Comparison of ENCODE assay signal across 11 mouse cellular contexts in the genomic region with DNA sequence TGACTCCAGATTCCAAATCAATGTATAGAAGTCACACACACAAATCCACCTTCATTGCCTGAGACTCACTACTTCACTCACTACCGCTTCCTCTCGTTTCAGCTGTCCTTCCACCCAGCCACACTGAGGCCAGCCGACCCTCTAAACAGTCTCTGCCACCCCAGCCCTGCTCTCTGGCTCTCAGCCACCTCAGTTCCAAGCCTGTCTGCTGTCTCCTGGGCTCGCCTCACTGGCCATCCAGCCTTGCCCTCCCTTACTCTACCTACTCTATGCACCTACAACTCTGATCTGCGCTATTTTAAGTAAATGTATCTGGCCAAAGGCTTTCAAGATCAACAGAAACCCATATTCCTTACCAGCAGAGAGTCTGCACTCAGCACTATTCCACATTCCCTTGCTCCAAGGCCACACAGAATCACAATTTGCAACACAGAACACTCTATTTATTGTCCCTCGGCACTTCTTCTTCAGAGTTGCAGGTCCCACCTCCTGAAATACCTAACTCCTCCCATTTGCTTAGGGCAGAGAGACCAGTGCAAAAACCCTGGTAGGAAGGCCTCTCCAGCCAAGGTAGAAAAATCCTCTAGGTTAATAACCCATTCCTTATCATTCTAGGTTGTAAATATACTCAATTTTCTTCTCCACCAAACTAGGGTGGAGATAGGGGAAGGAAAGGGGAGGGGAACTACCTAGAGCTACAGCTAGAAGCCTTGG. TPM values are rescaled to one million over a fixed set of nuclear protein-coding genes. Genes with fewer than 3 reads are reported as not detected.
DNase-seq lines count a peak whose midpoint lies in the region; ATAC-seq and TF ChIP-seq lines count a peak whose summit lies in the region.
"Had no signal": no experiment of that assay in that cellular context is flagged by ENCODE, and none has a peak within 500 bp of the region (broad histone marks: within the 10 kb centered on the region; RNA-seq: fewer than 3 reads in every experiment).

No protein-coding gene starts in this region.

- peak; percentile 54 to 67 for DNase-seq in cerebellum, postnatal 10 days
- DNase-seq in cerebellum, adult 11-12 months: no peak
- peak; percentile 31 for DNase-seq in left cerebral cortex, postnatal 4 days
- DNase-seq in left cerebral cortex, postnatal 14 days (ENCODE audit: low spot score in 2 of 2): no peak
- no peak for DNase-seq in spleen, adult 18-20 months
- DNase-seq in spleen, postnatal 14 days (ENCODE audit: low spot score in 2 of 2): no peak
- DNase-seq: cerebellum, adult 9-10 months; lung, postnatal 14 days had no signal

- TF ChIP-seq POLR2A in bone marrow, adult 2 months (IDR thresholded peaks at IDR 0.05; ENCODE audit: borderline replicate concordance, control insufficient read depth, low read depth, low read length): no peak

- 43% methylated on average over 6 of the region's 6 CpGs for WGBS in bone marrow, adult 2 months

- peak; percentile 33; the same call in 1 of the 2 replicates for ATAC-seq in megakaryocyte progenitor cell, adult 5-6 weeks (replicated peaks; ENCODE audit: poor library complexity)
- ATAC-seq: inflammation-experienced regulatory T-cells, adult 6 months had no signal

- intact Hi-C loops in left cerebral cortex, postnatal 4 days (cut with DNase I): no loop called here
- intact Hi-C loops in left cerebral cortex, postnatal 14 days (cut with DNase I): no loop called here

- H3K4me1 ChIP-seq in bone marrow, adult 2 months (ENCODE audit: control insufficient read depth, insufficient read depth, low read length): no peaks in the 10 kb centered on the region; the same call in 1 of the 2 replicates

- H3K4me3 ChIP-seq in bone marrow, adult 2 months (replicated peaks; ENCODE audit: control insufficient read depth, low read depth, low read length): no peak overlapping the region

- TF ChIP-seq CTCF in bone marrow, adult 2 months (IDR thresholded peaks at IDR 0.05; ENCODE audit: control insufficient read depth, insufficient read depth, low read length): no peak

- H3K27ac ChIP-seq in bone marrow, adult 2 months (ENCODE audit: control insufficient read depth, insufficient read depth, low read depth, low read length, poor library complexity): 0 out of 2 replicates have a peak overlapping the region, but pooled peaks have one; percentile 8

RNA-seq across cellular contexts. Expression of gene Ino80d, which starts 6.7 kb away (rescaled TPM):
- 10 to 100 TPM; 32.0 to 32.7 TPM for total RNA-seq in left cerebral cortex, postnatal 4 days (2021)
- 10 to 100 TPM; 27.4 to 29.6 TPM for total RNA-seq in left cerebral cortex, postnatal 14 days (2021)
- 17.8 and 33.3 TPM in 2 replicates for polyA plus RNA-seq in bone marrow, adult 2 months (2011; ENCODE audit: insufficient read depth, insufficient read length, low replicate concordance, missing spikeins)
- total RNA-seq in megakaryocyte progenitor cell, adult 5-6 weeks (2015): 59.3 and 66.1 TPM in 2 replicates
- total RNA-seq in megakaryocyte progenitor cell, adult 5-6 weeks (2017): 19.9 and 23.9 TPM in 2 replicates

Comparison
In these comparisons a context has a peak if more than half of its experiments do, and no peak if none do; other contexts are left out.
1. DNase-seq: peak in cerebellum, postnatal 10 days (2 of 2) and left cerebral cortex, postnatal 4 days (single experiment); none in cerebellum, adult 11-12 months (single experiment), left cerebral cortex, postnatal 14 days (0 of 2), spleen, adult 18-20 months (0 of 2) and spleen, postnatal 14 days (0 of 2).